Mouse (Mus musculus) natural killer cell, adult 2 months (primary cell): ENCODE data around the gene Mfsd11.
"Not testable (repeated sequence)": the region's sequence is repeated elsewhere in the genome, so short reads cannot be mapped to it uniquely, and the experiment has no call there.

ENCODE experiments used
- DNase-seq, 2 experiments: peaks; one replicate each; pipeline ENCODE4 v3.0.0; 2022; ENCODE audit warnings: low spot score in 2 of 2

Mfsd11 gene

DNA sequence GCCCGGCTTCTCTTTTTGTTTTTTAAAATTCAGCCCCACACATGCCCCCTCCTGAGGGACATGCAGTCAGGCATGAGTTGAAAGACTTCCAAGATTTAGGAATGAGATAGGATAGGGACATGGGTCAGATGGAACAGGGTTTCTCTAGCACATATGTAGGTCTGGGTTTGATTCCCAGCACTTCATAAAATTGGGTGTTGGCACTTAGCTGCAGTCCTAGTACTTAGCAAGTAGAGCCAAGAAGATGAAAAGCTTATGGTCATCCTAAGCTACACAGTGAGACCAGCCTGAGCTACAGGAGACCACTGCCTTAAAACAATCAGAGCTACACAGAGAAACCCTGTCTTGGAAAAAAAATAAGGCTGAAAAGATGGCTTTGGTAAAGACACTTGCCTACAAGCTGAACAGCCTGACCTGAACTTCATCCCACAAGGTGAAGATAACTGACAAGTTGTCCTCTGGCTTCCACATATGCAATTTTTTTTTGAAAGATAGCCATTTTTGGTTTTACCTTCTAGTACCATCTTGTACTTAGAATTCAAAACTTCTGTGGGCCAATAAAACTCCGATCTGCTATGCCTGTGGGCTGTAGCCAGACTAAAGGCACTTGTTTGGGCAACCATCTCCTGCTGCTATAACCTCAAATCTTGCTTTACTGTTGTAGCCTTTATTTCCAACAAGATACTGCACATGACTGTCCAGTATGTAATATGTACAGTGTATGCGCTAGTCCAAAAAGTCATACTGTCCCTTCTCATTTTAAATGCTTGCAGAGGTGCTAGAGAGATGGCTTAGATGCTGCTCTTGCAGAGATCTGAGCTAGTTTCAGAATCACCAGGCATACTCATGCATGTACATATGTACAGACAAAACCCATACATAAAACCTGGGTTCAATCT is 4.8 kb upstream of the Mfsd11 start:
- no peak for DNase-seq

- no peak for DNase-seq
Measured at GRCm38 (mm10) chr11:116848086-116848876, 4.0 kb upstream of the Mfsd11 start.

- not testable (repeated sequence) for DNase-seq
Measured at GRCm38 (mm10) chr11:116848877-116849178, 3.4 kb upstream of the Mfsd11 start.

- DNase-seq, result no peak
Measured at GRCm38 (mm10) chr11:116849587-116849986, 2.7 kb upstream of the Mfsd11 start.

DNA sequence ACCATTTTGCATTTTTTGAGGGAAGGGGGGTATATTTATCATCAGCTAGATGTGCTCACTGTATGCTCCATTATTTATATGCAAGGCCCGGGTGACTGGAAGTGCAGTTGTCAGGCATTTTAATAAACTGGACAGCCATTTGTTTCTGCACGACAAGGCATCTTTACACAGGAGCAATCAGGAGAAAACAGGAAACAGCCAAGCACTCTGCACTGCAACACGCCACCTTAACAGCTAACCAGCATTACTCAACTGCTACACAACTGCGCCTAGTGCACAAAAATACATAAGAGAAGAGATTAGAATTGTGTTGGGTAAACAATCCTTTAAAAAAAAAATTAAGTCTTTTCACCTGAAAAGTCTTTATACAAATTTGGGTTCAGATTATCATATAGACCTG is 2.2 kb upstream of the Mfsd11 start:
- DNase-seq, result no peak

DNA sequence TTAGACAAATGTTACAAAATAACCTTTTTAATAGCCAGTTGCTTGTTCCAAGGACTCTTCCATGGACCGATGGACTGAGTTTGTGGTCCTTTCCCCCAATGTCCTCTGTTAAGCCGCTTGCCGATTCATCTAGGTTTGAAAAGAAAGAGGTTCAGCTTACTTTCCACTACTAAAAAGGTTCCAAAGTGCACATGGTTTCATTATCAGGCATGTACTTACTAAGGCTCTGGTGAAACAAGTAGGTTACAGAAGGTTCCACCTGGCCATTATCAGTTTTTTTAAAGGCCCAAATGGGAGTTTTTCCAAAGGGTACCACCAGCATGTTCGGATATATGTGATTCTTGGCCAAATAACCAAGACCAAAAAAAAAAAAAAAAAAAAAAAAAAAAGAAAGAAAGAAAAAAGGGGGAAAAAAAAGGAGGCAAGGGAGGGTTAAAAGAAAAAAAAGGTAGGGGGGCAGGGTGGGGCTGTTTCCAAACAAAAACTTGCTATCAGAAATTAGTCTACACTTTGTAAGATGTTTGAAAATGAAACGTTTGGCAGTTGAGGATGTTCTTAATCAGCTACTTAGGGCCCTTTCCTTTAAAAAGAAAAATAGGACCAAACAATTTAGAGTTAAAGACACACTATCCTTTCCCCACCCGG is 1.3 kb upstream of the Mfsd11 start:
- no peak for DNase-seq

DNA sequence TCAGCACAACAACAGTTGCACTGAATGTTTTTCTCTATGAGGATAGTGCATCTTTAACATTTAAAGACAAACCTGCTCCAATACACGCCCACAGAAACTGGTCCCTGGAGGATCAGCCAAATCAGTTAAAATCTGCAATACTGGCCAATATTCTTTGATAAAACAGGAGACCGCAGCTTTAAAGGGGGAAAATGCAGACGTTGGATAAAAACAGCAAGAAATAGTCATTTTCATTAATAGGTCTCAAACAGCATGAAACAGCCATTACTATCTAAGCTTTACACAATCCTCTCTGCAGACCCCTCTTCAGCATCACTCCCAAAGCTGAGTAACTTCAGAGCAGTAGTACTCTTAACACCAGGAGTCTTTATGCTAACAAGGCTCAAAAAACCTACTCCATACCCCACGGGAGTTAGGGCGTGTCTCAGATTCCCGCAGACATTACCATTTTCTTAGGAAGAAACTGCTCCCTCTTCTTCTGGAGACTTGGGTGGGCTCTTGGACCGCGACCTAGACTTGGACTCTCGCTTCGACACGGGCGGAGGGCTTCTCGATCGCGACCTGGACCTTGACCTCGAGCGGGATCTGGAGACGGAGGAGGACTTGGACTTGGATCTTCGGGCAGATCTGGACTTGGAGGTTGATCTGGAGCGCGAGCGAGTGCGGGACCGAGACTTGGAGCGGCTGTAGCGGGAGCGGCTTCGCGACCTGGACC is 507 bp upstream of the Mfsd11 start:
- no peak for DNase-seq

DNA sequence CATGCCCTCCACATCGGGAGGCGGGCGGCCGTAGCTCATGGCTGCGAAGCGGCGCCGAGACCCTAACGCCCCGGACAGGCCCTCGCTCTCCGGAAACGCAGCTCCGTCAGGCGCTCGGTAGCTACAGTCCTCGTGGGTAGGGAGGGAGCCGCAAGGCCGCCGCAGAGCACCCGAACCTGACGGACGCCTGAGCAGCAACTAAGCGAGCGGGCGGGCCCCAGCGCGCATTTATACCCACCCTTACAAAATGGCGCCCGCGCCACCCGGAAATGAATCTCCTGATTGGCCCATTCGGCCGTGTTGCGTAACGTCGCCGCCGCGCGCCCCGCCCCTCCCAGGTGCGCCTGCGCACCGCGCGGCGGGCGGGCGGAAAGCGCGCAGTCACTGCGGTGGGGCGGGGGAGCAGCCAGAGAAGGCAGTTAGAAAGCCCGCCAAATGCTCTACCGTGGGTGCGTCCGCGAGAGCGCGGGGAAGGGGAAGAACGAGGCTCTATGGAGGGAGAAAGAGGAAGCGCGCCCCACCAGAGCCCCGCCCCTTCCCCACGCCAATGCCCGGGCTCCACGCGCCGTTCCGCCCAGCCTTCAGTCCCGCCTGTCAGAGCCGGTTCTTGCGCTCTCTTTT is 761 bp downstream of the Mfsd11 start, which contains the start of gene Srsf2:
Srsf2 (minus strand) TSS at position 204 of the 621 bp plus-strand sequence.
- DNase-seq, result peak; percentile 96 to 97

DNA sequence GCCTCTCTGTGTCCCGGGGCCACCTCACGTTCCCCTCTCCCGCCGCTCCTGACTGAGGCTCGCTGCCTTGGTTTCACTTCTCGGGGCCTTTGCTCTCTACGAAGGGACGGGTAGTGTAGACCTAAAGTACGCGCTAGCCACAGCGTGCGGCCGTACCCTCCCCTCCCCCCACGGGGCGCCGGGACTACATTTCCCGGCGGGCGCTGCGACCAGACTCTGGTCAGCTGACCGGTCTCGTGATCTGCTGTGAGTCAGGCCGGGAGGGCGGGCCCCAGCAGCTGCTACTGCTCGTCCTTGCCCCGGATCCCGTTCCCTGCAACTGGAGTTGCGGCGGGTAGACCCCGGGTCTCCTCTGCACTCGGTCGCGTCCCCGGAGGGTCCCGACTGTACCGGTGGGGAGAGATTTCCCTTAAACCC is 1.3 kb downstream of the Mfsd11 start:
- peak; percentile 95 to 96 for DNase-seq

DNA sequence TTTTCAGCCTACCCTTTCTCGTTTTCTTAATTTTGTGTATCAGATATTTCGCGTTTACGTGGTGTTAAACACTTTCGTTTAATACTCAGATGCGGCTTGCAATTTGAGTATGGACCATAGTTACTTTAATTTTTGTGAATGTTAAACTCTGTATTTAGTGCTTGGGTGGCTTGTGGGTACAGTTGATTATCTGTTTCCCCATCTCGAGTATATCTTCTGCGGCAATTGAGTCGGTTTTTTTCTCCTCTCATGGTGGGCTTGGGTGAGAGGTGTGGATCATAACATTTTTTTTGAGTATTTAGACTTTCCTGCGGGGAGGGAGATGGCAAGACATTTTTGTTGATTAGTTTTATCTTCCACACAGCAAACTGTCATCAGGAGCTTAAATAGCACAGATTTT is 2.0 kb downstream of the Mfsd11 start:
- DNase-seq, result no peak

GRCm38 (mm10) chr11:116857183-116857850 is 5.1 kb downstream of the Mfsd11 start:
- DNase-seq, result no peak

- DNase-seq, result no peak
Measured at GRCm38 (mm10) chr11:116864444-116864843, 12.2 kb downstream of the Mfsd11 start.

- no peak for DNase-seq
Measured at GRCm38 (mm10) chr11:116865945-116866585, 13.8 kb downstream of the Mfsd11 start.

DNA sequence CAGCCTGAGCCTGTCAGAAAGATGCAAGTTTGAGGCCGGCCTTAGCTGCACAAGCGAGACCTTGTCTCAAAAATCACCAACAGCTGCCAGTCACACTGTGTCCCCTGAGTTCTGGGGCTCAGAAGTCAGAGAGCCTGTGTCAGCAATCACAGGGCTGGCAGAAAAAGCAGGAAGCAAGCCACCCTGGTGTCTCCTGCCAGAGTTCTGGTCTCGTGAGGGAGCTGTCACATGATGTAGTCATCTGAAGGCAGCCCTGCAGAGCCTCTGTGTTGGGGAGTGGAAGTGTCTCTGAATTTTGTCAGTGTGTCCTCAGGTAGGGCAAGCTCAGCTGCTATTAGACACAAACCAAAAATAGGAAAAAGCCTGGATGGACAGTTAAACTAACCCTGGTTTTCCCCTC is 15.9 kb downstream of the Mfsd11 start:
- DNase-seq, result no peak

DNA sequence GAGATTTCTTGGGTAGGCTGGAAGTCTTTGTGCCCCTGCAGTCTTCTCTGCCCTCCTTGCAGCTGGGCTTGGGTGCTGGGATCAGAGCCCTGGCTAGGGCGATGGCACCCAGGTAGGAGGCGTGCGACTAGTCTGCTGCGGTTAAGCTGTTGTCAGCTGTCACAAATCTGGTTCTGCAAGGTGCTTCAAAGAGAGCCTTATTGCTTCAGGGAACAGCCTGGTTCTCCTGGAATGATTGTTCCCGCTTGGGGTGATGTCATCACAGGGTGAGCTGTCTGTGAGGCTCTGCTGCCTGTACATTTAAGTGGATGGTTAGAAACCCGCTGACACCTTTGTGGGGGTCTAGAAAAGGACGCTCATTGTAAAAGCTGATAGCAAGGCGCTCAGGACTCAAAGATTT is 17.0 kb downstream of the Mfsd11 start:
- no peak for DNase-seq

DNA sequence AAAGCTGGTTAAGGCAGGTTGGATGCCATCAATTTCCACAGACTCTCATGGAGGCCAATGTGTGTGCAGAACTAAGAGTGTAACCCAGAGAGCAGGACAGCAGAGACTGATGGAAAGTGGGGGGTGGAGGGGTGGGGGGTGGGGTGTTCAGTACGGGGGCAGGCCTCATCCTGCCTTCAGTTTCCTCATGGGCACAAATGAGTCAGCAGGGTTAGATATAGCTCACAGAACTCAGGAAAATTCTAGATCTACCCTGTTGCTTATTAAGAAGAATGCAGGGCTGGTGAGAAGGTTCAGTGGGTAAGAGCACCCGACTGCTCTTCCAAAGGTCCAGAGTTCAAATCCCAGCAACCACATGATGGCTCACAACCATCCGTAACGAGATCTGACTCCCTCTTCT is 17.4 kb downstream of the Mfsd11 start:
- no peak for DNase-seq

DNA sequence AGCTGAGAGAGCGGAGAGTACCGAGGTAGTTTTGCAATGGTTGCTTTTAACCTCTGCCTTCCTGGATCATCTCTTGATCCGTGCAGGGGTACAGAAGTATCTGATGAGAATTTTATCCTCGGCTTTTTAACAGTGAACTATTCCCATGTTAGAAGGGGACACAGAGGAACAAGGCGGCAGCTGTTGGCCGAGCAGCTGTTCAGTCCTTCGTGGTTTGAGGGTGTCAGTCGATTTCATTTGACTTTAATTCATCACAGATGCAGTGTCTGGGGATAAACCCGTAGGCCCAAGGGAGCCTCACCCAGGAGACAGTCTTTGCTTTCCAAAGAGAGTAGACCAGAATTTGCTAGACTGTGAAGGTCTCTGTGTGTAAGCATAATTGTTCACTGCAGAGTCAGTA is 19.3 kb downstream of the Mfsd11 start:
- no peak for DNase-seq

DNA sequence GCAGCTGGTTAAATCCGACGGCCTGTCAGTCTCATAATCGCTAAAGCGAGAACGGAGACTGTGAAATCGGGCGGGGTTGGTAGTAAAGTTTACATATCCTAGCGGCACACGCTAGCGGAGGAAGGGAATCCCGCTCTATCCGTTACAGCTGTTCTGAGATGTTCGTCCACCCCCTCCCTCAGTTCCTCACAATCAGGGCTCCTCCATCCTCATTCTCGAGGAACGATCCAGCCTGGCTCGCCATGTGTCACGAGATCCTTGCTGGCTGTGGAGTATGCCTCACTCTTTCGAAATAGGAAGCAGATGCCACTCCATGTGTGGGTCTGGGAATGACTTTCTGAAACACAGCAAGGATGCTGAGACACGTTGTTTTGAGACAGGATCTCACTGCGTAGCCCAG is 21.7 kb downstream of the Mfsd11 start:
- DNase-seq, result no peak

- DNase-seq, result no peak
Measured at GRCm38 (mm10) chr11:116878454-116878853, 26.2 kb downstream of the Mfsd11 start.

- DNase-seq, result no peak
Measured at GRCm38 (mm10) chr11:116880839-116881238, 28.6 kb downstream of the Mfsd11 start.
